Mouse (Mus musculus): ENCODE data around the gene Ube4b. TPM values are rescaled to one million over a fixed set of nuclear protein-coding genes. Genes with fewer than 3 reads are reported as not detected.

The Ube4b gene
- polyA plus RNA-seq, 1 experiment from 2014 or later: 56.5 TPM

GRCm38 (mm10) chr4:149376034-149376433 lies 50.5 kb downstream of the Ube4b start:
- Histone ChIP-seq H3K9ac (no peak overlapping the region), H3K36me3 (peaks cover 77% of the 10 kb centered on the region), H3K27me3 (no peaks in the 10 kb centered on the region), H3K4me2 (no peak overlapping the region), H3K9me3 (no peaks in the 10 kb centered on the region), H3K4me1 (replicated peaks) (peaks cover 11% of the 10 kb centered on the region), H3K27ac (no peak overlapping the region), H3K4me3 (no peak overlapping the region)
- WGBS: 89% methylated on average over 10 of the region's 10 CpGs
- no peak for ATAC-seq (ENCODE audit: low FRiP score)

GRCm38 (mm10) chr4:149374662-149375061 lies 51.9 kb downstream of the Ube4b start:
- H3K4me1 ChIP-seq (replicated peaks): peaks cover 11% of the 10 kb centered on the region
- WGBS: 86% methylated on average over 11 of the region's 11 CpGs
- no peak for ATAC-seq (ENCODE audit: low FRiP score)
- H3K9ac ChIP-seq: no peak overlapping the region
- H3K9me3 ChIP-seq: no peaks in the 10 kb centered on the region
- no peaks in the 10 kb centered on the region for H3K27me3 ChIP-seq
- no peak overlapping the region for H3K27ac ChIP-seq
- H3K36me3 ChIP-seq: peaks cover 74% of the 10 kb centered on the region
- H3K4me2 ChIP-seq: no peak overlapping the region
- H3K4me3 ChIP-seq: no peak overlapping the region

GRCm38 (mm10) chr4:149373927-149374326 lies 52.6 kb downstream of the Ube4b start:
- H3K27me3 ChIP-seq: no peaks in the 10 kb centered on the region
- H3K27ac ChIP-seq: peak overlapping the region; percentile 70
- H3K4me1 ChIP-seq (replicated peaks): peaks cover 11% of the 10 kb centered on the region
- no peaks in the 10 kb centered on the region for H3K9me3 ChIP-seq
- no peak overlapping the region for H3K4me2 ChIP-seq
- H3K36me3 ChIP-seq: peaks cover 72% of the 10 kb centered on the region
- no peak for ATAC-seq (ENCODE audit: low FRiP score)
- 80% methylated on average over 9 of the region's 9 CpGs for WGBS
- 0 out of 2 replicates have a peak overlapping the region, but pooled peaks have one; percentile 1 for H3K9ac ChIP-seq
- no peak overlapping the region for H3K4me3 ChIP-seq

DNA sequence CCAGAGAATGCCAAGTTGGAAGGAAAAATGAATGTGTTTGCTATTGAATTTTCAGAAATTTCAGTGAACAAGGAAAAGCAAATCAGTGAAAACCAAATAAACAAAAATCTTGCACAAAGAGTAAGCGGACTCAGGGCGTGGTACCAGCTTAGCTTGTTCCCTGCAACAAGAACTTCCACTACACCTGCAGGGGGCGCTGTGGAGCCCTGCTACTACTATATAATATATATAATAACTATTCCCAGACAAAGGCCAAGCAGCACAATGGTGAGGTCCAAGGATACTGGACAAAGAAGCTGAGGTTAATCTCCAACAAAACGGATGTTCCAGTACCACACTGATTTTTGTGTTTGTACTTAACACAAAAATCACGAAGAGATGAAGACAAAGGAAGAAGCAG lies 53.1 kb downstream of the Ube4b start:
- no peak for ATAC-seq (ENCODE audit: low FRiP score)
- Histone ChIP-seq H3K27me3 (no peaks in the 10 kb centered on the region), H3K36me3 (peaks cover 72% of the 10 kb centered on the region), H3K27ac (peak overlapping the region; percentile 70; the same call in 1 of the 2 replicates), H3K9ac (0 out of 2 replicates have a peak overlapping the region, but pooled peaks have one; percentile 1), H3K4me3 (no peak overlapping the region), H3K4me2 (no peak overlapping the region), H3K9me3 (no peaks in the 10 kb centered on the region), H3K4me1 (replicated peaks) (peaks cover 8% of the 10 kb centered on the region)
- WGBS: 74% methylated on average over 5 of the region's 5 CpGs

GRCm38 (mm10) chr4:149365702-149366370 lies 60.7 kb downstream of the Ube4b start:
- Histone ChIP-seq H3K36me3 (peaks cover 82% of the 10 kb centered on the region), H3K27me3 (no peaks in the 10 kb centered on the region), H3K4me1 (replicated peaks) (peaks cover 9% of the 10 kb centered on the region; the same call in 1 of the 2 replicates), H3K4me2 (no peak overlapping the region), H3K9ac (no peak overlapping the region), H3K9me3 (no peaks in the 10 kb centered on the region), H3K27ac (peak overlapping the region; percentile 48; the same call in 1 of the 2 replicates), H3K4me3 (no peak overlapping the region)
- 86% methylated on average over 12 of the region's 12 CpGs for WGBS
- no peak for ATAC-seq (ENCODE audit: low FRiP score)

- 77% methylated on average over 5 of the region's 5 CpGs for WGBS
- ATAC-seq (ENCODE audit: low FRiP score): no peak
- Histone ChIP-seq H3K4me3 (no peak overlapping the region), H3K9ac (no peak overlapping the region), H3K36me3 (peaks cover 85% of the 10 kb centered on the region), H3K27ac (peak overlapping the region; percentile 20; the same call in 1 of the 2 replicates), H3K27me3 (no peaks in the 10 kb centered on the region), H3K9me3 (no peaks in the 10 kb centered on the region), H3K4me1 (replicated peaks) (peaks cover 9% of the 10 kb centered on the region; the same call in 1 of the 2 replicates), H3K4me2 (no peak overlapping the region)
Observed at GRCm38 (mm10) chr4:149364896-149365295, 61.7 kb downstream of the Ube4b start.

DNA sequence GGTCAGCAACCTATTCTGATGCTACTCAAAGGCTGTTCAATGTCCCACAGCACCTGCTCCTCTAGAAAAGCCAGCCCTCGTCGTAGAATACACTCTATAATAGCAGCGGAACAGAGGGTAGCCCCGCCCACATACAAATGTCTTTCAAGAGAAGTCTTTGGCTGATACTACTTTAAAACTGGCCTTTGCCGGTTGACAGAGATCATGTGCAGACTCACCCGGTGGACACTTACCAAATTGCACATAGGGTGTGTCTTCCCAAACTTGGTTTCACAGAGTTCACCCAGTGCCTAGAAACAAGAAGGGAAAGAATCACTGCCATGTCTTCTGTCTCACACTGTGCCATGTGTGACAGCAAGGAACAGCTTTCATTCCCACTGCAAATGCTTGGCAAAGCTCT lies 65.5 kb downstream of the Ube4b start:
- Histone ChIP-seq H3K4me2 (no peak overlapping the region), H3K4me3 (no peak overlapping the region), H3K9me3 (no peaks in the 10 kb centered on the region), H3K36me3 (peaks cover 88% of the 10 kb centered on the region), H3K4me1 (replicated peaks) (peaks cover 3% of the 10 kb centered on the region; the same call in 1 of the 2 replicates), H3K27ac (no peak overlapping the region), H3K27me3 (no peaks in the 10 kb centered on the region), H3K9ac (no peak overlapping the region)
- no peak for ATAC-seq (ENCODE audit: low FRiP score)
- 71% methylated on average over 6 of the region's 6 CpGs for whole genome bisulfite sequencing

- Histone ChIP-seq H3K36me3 (peaks cover 90% of the 10 kb centered on the region), H3K4me3 (no peak overlapping the region), H3K4me2 (no peak overlapping the region), H3K9me3 (no peaks in the 10 kb centered on the region), H3K27me3 (no peaks in the 10 kb centered on the region), H3K4me1 (replicated peaks) (peaks cover 2% of the 10 kb centered on the region; the same call in 1 of the 2 replicates), H3K9ac (no peak overlapping the region), H3K27ac (no peak overlapping the region)
- ATAC-seq (ENCODE audit: low FRiP score): no peak
- WGBS: 97% methylated on average over 5 of the region's 5 CpGs
Observed at GRCm38 (mm10) chr4:149360647-149361046, 65.9 kb downstream of the Ube4b start.

GRCm38 (mm10) chr4:149357982-149358381 lies 68.6 kb downstream of the Ube4b start:
- Histone ChIP-seq H3K9me3 (no peaks in the 10 kb centered on the region), H3K27me3 (no peaks in the 10 kb centered on the region), H3K4me2 (no peak overlapping the region), H3K4me3 (no peak overlapping the region), H3K4me1 (replicated peaks) (no peaks in the 10 kb centered on the region), H3K9ac (no peak overlapping the region), H3K36me3 (peaks cover 96% of the 10 kb centered on the region), H3K27ac (no peak overlapping the region)
- WGBS: 97% methylated on average over 5 of the region's 5 CpGs
- no peak for ATAC-seq (ENCODE audit: low FRiP score)

- Histone ChIP-seq H3K4me2 (no peak overlapping the region), H3K9ac (no peak overlapping the region), H3K4me1 (replicated peaks) (no peaks in the 10 kb centered on the region), H3K36me3 (peaks cover 97% of the 10 kb centered on the region), H3K4me3 (no peak overlapping the region), H3K27ac (no peak overlapping the region), H3K27me3 (no peaks in the 10 kb centered on the region), H3K9me3 (no peaks in the 10 kb centered on the region)
- no peak for ATAC-seq (ENCODE audit: low FRiP score)
- 98% methylated on average over 8 of the region's 8 CpGs for WGBS
Observed at GRCm38 (mm10) chr4:149354671-149355070, 71.9 kb downstream of the Ube4b start.

DNA sequence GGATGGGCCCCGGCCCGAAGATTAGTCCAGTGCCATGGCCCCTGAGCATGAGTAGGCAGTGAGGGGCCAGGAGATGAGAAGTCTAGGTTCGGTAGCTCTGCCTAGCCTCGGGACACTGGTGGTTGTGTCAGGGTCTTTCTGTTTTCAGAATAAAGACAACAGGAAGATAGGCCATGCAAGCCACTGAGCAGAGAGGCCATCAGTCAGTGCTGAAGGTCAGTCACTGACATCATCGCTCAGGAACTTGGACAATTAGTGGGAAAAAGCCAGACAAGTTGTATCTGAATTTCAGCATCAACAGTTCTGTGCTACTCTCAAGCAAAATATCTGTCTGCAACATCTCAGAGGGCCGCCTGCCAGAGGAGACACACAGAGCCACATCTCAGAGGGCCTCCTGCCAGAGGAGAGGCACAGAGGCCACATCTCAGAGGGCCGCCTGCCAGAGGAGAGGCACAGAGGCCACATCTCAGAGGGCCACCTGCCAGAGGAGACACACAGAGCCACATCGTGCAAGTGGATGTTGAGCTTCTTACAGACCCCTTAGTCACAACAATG lies 74.9 kb downstream of the Ube4b start:
- 83% methylated on average over 8 of the region's 8 CpGs for WGBS

GRCm38 (mm10) chr4:149348963-149349362 lies 77.6 kb downstream of the Ube4b start:
- H3K36me3 ChIP-seq: peaks cover 94% of the 10 kb centered on the region
- WGBS: 77% methylated on average over 5 of the region's 5 CpGs

More for the DNA sequence above, 74.9 kb downstream of the Ube4b start:
- Histone ChIP-seq H3K4me3 (no peak overlapping the region), H3K9ac (no peak overlapping the region), H3K36me3 (peaks cover 92% of the 10 kb centered on the region), H3K4me1 (replicated peaks) (no peaks in the 10 kb centered on the region), H3K27ac (no peak overlapping the region), H3K27me3 (no peaks in the 10 kb centered on the region), H3K4me2 (no peak overlapping the region), H3K9me3 (no peaks in the 10 kb centered on the region)
- no peak for ATAC-seq (ENCODE audit: low FRiP score)

DNA sequence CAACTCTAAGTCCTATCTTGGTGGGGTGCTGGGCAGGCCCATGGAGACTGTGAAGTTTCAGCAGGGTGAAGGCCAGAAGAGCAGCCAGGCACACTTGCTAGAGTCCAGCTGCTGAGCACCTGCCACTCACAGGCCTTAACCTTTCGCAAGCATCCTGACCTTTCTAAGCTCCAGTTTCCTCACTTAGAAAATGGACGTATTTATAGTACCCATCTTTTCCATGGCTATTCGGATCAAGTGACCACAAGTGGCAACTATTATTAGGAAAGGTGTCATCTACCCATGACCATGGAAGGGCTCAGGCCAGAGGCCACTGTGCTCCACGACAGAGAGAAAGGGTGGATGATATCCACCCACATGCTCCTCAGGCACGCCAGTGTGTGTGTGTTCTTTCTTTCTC lies 80.7 kb downstream of the Ube4b start:
- Histone ChIP-seq H3K27me3 (no peaks in the 10 kb centered on the region), H3K27ac (no peak overlapping the region), H3K4me1 (replicated peaks) (no peaks in the 10 kb centered on the region), H3K4me3 (no peak overlapping the region), H3K4me2 (no peak overlapping the region), H3K36me3 (peaks cover 95% of the 10 kb centered on the region), H3K9me3 (no peaks in the 10 kb centered on the region), H3K9ac (no peak overlapping the region)
- ATAC-seq (ENCODE audit: low FRiP score): no peak
- 89% methylated on average over 5 of the region's 5 CpGs for WGBS

More at GRCm38 (mm10) chr4:149348963-149349362, 77.6 kb downstream of the Ube4b start:
- no peaks in the 10 kb centered on the region for H3K27me3 ChIP-seq
- H3K4me1 ChIP-seq (replicated peaks): no peaks in the 10 kb centered on the region
- H3K9me3 ChIP-seq: no peaks in the 10 kb centered on the region
- H3K27ac ChIP-seq: no peak overlapping the region
- ATAC-seq (ENCODE audit: low FRiP score): no peak
- no peak overlapping the region for H3K4me2 ChIP-seq
- H3K9ac ChIP-seq: no peak overlapping the region
- no peak overlapping the region for H3K4me3 ChIP-seq
